Mouse (Mus musculus): ENCODE data around the gene Nudc.

DNA sequence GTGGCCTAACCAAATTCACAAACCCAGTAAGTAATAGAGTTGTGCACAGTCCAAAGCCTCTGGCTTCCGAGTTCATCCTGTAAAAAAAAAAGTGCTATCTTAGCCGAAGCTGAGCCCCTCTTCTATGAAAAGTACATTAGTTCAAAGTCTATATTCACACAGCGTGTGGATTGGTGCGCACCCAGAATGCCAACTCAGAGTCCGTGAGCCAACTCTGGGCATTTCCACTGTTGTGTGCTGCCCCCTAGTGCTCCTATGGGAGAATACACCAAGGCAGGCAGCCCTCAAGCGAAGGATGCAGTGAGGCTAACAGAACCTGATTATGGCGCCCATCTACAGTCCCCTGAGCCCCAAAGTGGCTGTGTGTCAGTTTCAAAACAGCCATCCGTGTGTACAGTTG lies 32.8 kb downstream of the Nudc start:
- TF ChIP-seq POLR2A (IDR thresholded peaks at IDR 0.05; ENCODE audit: borderline replicate concordance, insufficient read depth, low read length) (no peak), CTCF (IDR thresholded peaks at IDR 0.05; ENCODE audit: borderline replicate concordance, insufficient read depth, low read depth, low read length) (peak; percentile 95)
